Mouse (Mus musculus) kidney, adult 10 weeks (tissue): ENCODE results near the gene Slc8a3. TPM values are rescaled to one million over a fixed set of nuclear protein-coding genes. Genes with fewer than 3 reads are reported as not detected.

Experiments used
- polyA plus RNA-seq: library from polyadenylated mRNA; stranded (reverse); fragments of 350-450 nt; fragmentation: Illumina TruSeq; extraction: RNeasy Lipid Tissue Mini Kit (QIAGEN cat#74804); gene quantifications from one replicate; pipeline ENCODE4 v1.2.3, GENCODE M21; 2014; ENCODE audit warnings: low read depth, low replicate concordance

Gene Slc8a3
- polyA plus RNA-seq = not detected

DNA sequence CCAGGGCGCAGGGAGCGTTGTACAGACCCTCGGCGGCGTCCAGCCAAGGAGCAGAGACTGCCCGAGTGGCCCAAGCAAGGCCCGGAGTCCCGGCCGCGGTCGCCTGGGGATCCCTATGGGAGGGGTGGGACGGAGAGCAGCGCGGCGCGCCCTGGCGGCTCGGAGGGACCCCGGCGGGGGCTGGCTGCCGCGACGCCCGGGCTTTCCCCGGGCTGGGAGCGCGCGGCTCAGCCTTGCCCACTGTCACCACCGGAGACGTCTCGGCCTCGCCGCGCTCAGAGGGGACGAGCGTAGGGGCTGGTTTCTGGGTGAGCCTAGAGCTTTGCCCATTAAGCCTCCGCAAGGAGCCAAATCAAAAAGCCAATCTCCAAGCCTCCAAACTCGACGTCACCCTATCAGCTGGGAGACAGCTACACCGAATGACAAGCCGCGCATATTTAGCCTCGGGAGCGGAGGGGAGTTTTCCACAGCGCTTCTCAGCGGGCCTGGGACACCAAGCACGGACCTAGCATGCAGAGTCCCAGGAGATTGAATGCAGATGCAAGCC is at the start of gene Slc8a3:
TSS of gene Slc8a3 (minus strand) at position 306 of the 547 bp plus-strand sequence.

DNA sequence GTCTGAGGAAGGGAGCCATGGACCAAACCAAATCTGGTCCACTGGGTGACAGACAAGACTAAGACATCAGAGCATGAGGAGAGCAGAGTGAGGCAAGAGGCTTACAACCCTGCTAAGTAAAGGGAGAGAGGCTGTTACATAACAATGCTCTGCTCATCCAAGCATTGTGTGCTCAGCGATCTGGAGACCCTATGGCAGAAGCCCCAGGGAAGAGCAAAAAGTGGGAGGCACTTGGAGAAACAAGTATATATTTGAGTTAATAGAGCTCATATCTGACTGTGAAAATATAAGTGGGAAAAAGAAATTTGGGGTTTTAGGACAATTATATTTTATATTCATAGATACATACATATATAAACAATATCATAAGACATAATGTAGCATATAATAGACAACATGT is 46.4 kb upstream of the Slc8a3 start, which contains the start of gene Gm4787:
TSS of gene Gm4787 (minus strand) at position 101 of the 400 bp plus-strand sequence.

Other genes with a start within 250 kb of the Slc8a3 start
- gene Gm4787, start 46.3 kb upstream of the Slc8a3 start, polyA plus RNA-seq = 1.1 TPM
- gene Adam4, start 88.8 kb upstream of the Slc8a3 start, polyA plus RNA-seq = 0.57 TPM
- 342 TPM for gene Cox16, start 151.9 kb upstream of the Slc8a3 start, polyA plus RNA-seq
- gene Gm20498, start 199.7 kb upstream of the Slc8a3 start, polyA plus RNA-seq = 7.2 TPM
- 154 TPM for gene Synj2bp, start 199.7 kb upstream of the Slc8a3 start, polyA plus RNA-seq
- gene Adam21, start 235.3 kb upstream of the Slc8a3 start, polyA plus RNA-seq = not detected